Mouse (Mus musculus): ENCODE data around the gene Gm20388. TPM values are rescaled to one million over a fixed set of nuclear protein-coding genes. Genes with fewer than 3 reads are reported as not detected.

Gene Gm20388
- polyA plus RNA-seq, 2 experiments, result 8.5 TPM; not detected in 1

GRCm38 (mm10) chr8:124196195-124196594, 4285.6 kb downstream of the Gm20388 start:
- H3K9me3 ChIP-seq (ENCODE audit: control insufficient read depth, low read length), result no peaks in the 10 kb centered on the region
- H3K27me3 ChIP-seq (ENCODE audit: control insufficient read depth, insufficient read depth, low read length), result no peaks in the 10 kb centered on the region; the same call in 1 of the 2 replicates
- WGBS (ENCODE audit: insufficient replicate concordance), result 58% methylated on average over 5 of the region's 5 CpGs
- no peaks in the 10 kb centered on the region for H3K36me3 ChIP-seq (replicated peaks; ENCODE audit: control insufficient read depth, insufficient read depth, low read depth)
- H3K4me1 ChIP-seq (replicated peaks; ENCODE audit: control insufficient read depth in 2 of 2, insufficient read depth in 2 of 2, low read length in 1 of 2), result no peaks in the 10 kb centered on the region
- H3K27ac ChIP-seq, result no peak overlapping the region
- H3K4me3 ChIP-seq (ENCODE audit: insufficient read depth in 1 of 2, low read depth in 2 of 2, low read length in 2 of 2), result no peak overlapping the region
- DNase-seq (ENCODE audit: low read depth in 3 of 3, low spot score in 3 of 3) (no peak), ATAC-seq (ENCODE audit: insufficient read depth) (no peak)
- H3K4me2 ChIP-seq (ENCODE audit: low read depth), result no peak overlapping the region
- TF ChIP-seq EP300 (IDR thresholded peaks at IDR 0.05; ENCODE audit: low read depth), result no peak
- no peak for TF ChIP-seq CTCF (IDR thresholded peaks at IDR 0.05; ENCODE audit: low read depth)
- H3K9ac ChIP-seq (replicated peaks), result no peak overlapping the region

GRCm38 (mm10) chr8:124196797-124197196, 4286.2 kb downstream of the Gm20388 start:
- WGBS (ENCODE audit: insufficient replicate concordance), result 42% methylated on average over 5 of the region's 5 CpGs
- Histone ChIP-seq H3K4me3 (ENCODE audit: insufficient read depth in 1 of 2, low read depth in 2 of 2, low read length in 2 of 2) (no peak overlapping the region), H3K4me1 (replicated peaks; ENCODE audit: control insufficient read depth in 2 of 2, insufficient read depth in 2 of 2, low read length in 1 of 2) (no peaks in the 10 kb centered on the region), H3K9ac (replicated peaks) (no peak overlapping the region), H3K4me2 (ENCODE audit: low read depth) (no peak overlapping the region), H3K27ac (no peak overlapping the region), H3K9me3 (ENCODE audit: control insufficient read depth, low read length) (no peaks in the 10 kb centered on the region), H3K27me3 (ENCODE audit: control insufficient read depth, insufficient read depth, low read length) (no peaks in the 10 kb centered on the region; the same call in 1 of the 2 replicates), H3K36me3 (replicated peaks; ENCODE audit: control insufficient read depth, insufficient read depth, low read depth) (no peaks in the 10 kb centered on the region)
- no peak for ATAC-seq (ENCODE audit: insufficient read depth)
- TF ChIP-seq EP300 (IDR thresholded peaks at IDR 0.05; ENCODE audit: low read depth), result no peak
- no peak for TF ChIP-seq CTCF (IDR thresholded peaks at IDR 0.05; ENCODE audit: low read depth)
- no peak for DNase-seq (ENCODE audit: low read depth in 3 of 3, low spot score in 3 of 3)

- DNase-seq (ENCODE audit: low read depth in 3 of 3, low spot score in 3 of 3) (no peak), ATAC-seq (ENCODE audit: insufficient read depth) (no peak)
- H3K27ac ChIP-seq, result no peak overlapping the region
- no peaks in the 10 kb centered on the region for H3K4me1 ChIP-seq (replicated peaks; ENCODE audit: control insufficient read depth in 2 of 2, insufficient read depth in 2 of 2, low read length in 1 of 2)
- H3K27me3 ChIP-seq (ENCODE audit: control insufficient read depth, insufficient read depth, low read length), result no peaks in the 10 kb centered on the region; the same call in 1 of the 2 replicates
- H3K36me3 ChIP-seq (replicated peaks; ENCODE audit: control insufficient read depth, insufficient read depth, low read depth), result no peaks in the 10 kb centered on the region
- H3K4me3 ChIP-seq (ENCODE audit: insufficient read depth in 1 of 2, low read depth in 2 of 2, low read length in 2 of 2), result no peak overlapping the region
- no peak overlapping the region for H3K9ac ChIP-seq (replicated peaks)
- H3K4me2 ChIP-seq (ENCODE audit: low read depth), result no peak overlapping the region
- WGBS (ENCODE audit: insufficient replicate concordance), result 65% methylated on average over 7 of the region's 7 CpGs
- no peaks in the 10 kb centered on the region for H3K9me3 ChIP-seq (ENCODE audit: control insufficient read depth, low read length)
- no peak for TF ChIP-seq EP300 (IDR thresholded peaks at IDR 0.05; ENCODE audit: low read depth)
These were observed 4287.6 kb downstream of the Gm20388 start for GRCm38 (mm10) chr8:124198230-124198629.

DNA sequence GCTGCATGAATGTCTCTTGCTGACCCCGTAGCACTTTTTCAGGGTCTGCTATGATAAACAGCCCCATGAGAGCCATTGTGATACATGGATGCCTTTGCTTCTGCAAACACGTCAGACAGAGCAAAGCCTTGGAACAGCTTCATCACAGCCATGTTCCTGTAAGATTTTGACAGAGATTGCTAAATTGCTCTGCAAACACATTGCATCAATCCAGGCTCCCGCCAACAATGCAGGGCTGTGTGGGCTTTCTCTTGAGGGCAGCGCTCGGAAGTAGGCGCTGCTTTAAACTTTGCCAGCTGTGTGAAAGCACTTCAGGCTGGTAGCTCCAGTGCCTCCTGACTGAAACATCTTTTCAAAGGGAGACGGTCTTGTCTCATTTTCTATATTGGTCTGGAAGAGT, 4289.8 kb downstream of the Gm20388 start:
- Histone ChIP-seq H3K4me1 (replicated peaks; ENCODE audit: control insufficient read depth in 2 of 2, insufficient read depth in 2 of 2, low read length in 1 of 2) (no peaks in the 10 kb centered on the region), H3K36me3 (replicated peaks; ENCODE audit: control insufficient read depth, insufficient read depth, low read depth) (no peaks in the 10 kb centered on the region), H3K27ac (no peak overlapping the region), H3K4me3 (ENCODE audit: insufficient read depth in 1 of 2, low read depth in 2 of 2, low read length in 2 of 2) (no peak overlapping the region), H3K27me3 (ENCODE audit: control insufficient read depth, insufficient read depth, low read length) (no peaks in the 10 kb centered on the region; the same call in 1 of the 2 replicates), H3K4me2 (ENCODE audit: low read depth) (no peak overlapping the region), H3K9ac (replicated peaks) (no peak overlapping the region), H3K9me3 (ENCODE audit: control insufficient read depth, low read length) (no peaks in the 10 kb centered on the region)
- TF ChIP-seq CTCF (IDR thresholded peaks at IDR 0.05; ENCODE audit: low read depth) (no peak), EP300 (IDR thresholded peaks at IDR 0.05; ENCODE audit: low read depth) (no peak)
- 54% methylated on average over 7 of the region's 7 CpGs for WGBS (ENCODE audit: insufficient replicate concordance)
- ATAC-seq (ENCODE audit: insufficient read depth) (no peak), DNase-seq (ENCODE audit: low read depth in 3 of 3, low spot score in 3 of 3) (no peak)

- Histone ChIP-seq H3K4me1 (replicated peaks; ENCODE audit: control insufficient read depth in 2 of 2, insufficient read depth in 2 of 2, low read length in 1 of 2) (no peaks in the 10 kb centered on the region), H3K4me2 (ENCODE audit: low read depth) (no peak overlapping the region), H3K9ac (replicated peaks) (no peak overlapping the region), H3K27me3 (ENCODE audit: control insufficient read depth, insufficient read depth, low read length) (no peaks in the 10 kb centered on the region), H3K4me3 (ENCODE audit: insufficient read depth in 1 of 2, low read depth in 2 of 2, low read length in 2 of 2) (no peak overlapping the region), H3K9me3 (ENCODE audit: control insufficient read depth, low read length) (no peaks in the 10 kb centered on the region), H3K36me3 (replicated peaks; ENCODE audit: control insufficient read depth, insufficient read depth, low read depth) (no peaks in the 10 kb centered on the region), H3K27ac (no peak overlapping the region)
- ATAC-seq (ENCODE audit: insufficient read depth) (no peak), DNase-seq (ENCODE audit: low read depth in 3 of 3, low spot score in 3 of 3) (no peak)
- TF ChIP-seq CTCF (IDR thresholded peaks at IDR 0.05; ENCODE audit: low read depth), result no peak
- no peak for TF ChIP-seq EP300 (IDR thresholded peaks at IDR 0.05; ENCODE audit: low read depth)
- WGBS (ENCODE audit: insufficient replicate concordance), result 49% methylated on average over 8 of the region's 8 CpGs
These were observed 4291.1 kb downstream of the Gm20388 start for GRCm38 (mm10) chr8:124201706-124202105.

Measured in liver, embryonic 14.5 days (tissue).